Mouse (Mus musculus) E14TG2a.4 (cell line): Measurements from ENCODE around the gene Tmem94.
A peak's percentile ranks its signal among the peaks of the same experiment; 100 is the strongest.

Experiments
- CTCF ChIP-seq: conservative IDR thresholded peaks from 2 replicates; pipeline ENCODE4 v1.5.1; 2014; ENCODE audit warnings: low read length
- NANOG ChIP-seq: IDR thresholded peaks from 2 replicates; pipeline ENCODE4 v1.6.1; 2014; ENCODE audit warnings: borderline replicate concordance, low read length, mixed read lengths

DNA sequence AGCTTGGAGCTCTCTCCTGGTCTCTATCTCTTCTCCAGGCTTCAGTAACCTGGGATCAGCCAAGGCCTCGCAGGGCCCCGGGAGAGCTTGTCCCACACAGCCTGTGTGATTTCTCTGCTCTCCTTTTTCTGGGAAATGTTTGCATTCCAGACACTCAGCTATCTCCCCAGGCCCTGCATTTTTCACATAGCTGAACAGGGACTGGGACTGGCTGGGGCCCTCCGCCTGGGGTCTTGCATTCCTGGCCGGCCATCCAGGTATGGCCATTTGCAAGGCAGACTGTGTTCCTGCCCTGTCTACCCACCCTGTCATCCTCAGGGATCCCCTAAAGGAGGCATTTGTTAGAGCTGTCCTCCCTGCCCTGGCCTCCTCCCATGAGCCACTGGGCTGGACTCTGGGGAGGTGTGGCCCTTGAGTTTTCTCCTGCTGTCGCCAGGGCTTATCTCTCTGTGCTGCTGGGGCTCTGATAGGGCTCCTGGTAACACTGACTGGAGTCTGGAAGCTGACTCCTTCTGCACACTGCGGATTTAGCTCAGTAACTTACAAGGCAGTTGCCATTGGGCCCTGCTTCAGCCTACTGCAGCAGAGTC, 76.8 kb downstream of the Tmem94 start:
- TF ChIP-seq CTCF = 0 out of 2 replicates have a peak, but pooled peaks have one; percentile 3
- TF ChIP-seq NANOG = peak; percentile 78
